8 mouse cellular contexts compared by ENCODE assay signal in the genomic region with DNA sequence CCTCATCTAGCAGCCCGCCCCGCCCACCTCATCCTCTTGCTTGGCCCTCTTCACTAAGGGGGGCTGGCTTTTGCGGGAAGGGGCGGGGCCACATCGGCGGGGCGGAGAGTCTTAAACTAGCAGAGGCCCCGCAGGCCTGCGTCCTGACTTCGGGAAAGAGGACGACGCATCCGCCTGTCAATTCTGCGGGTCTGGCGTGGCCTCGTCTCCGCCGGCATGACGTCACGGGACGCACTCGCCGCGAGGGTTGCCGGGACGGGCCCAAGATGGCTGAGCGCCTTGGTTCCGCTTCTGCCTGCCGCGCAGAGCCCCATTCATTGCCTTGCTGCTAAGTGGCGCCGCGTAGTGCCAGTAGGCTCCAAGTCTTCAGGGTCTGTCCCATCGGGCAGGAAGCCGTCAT. TPM values are rescaled to one million over a fixed set of nuclear protein-coding genes. Genes with fewer than 3 reads are reported as not detected.
DNase-seq lines count a peak whose midpoint lies in the region; ATAC-seq and TF ChIP-seq lines count a peak whose summit lies in the region.

Gene Htt (plus strand): TSS at position 232 of the 400 bp plus-strand sequence.

- peak; percentile 98 for ATAC-seq in heart, embryonic 11.5 days (replicated peaks; ENCODE audit: insufficient number of reproducible peaks, low FRiP score, low TSS enrichment)
- ATAC-seq in kidney, embryonic 16.5 days (ENCODE audit: low FRiP score, low TSS enrichment): peak; percentile 98

- peak within 1 kb of the TSS; percentile 95 for H3K9ac ChIP-seq in heart, embryonic 11.5 days (ENCODE audit: low read depth, low read length)
- H3K9ac ChIP-seq in kidney, embryonic 16.5 days (replicated peaks; ENCODE audit: low read length): peak within 1 kb of the TSS; percentile 98
- peak within 1 kb of the TSS; percentile 90 for H3K9ac ChIP-seq in liver, adult 2 months (ENCODE audit: low read depth, low read length)

- H3K9me3 ChIP-seq in erythroblast, embryonic 14.5 days (ENCODE audit: control insufficient read depth, low read length): no peaks in the 10 kb centered on the region
- no peaks in the 10 kb centered on the region for H3K9me3 ChIP-seq in heart, embryonic 11.5 days (replicated peaks; ENCODE audit: control insufficient read depth, low read length)
- no peaks in the 10 kb centered on the region for H3K9me3 ChIP-seq in kidney, embryonic 16.5 days (ENCODE audit: low read length)

- H3K4me3 ChIP-seq in C2C12 (ENCODE audit: insufficient read depth, poor library complexity, severe bottlenecking): peak within 1 kb of the TSS; percentile 78
- peak within 1 kb of the TSS; percentile 98 for H3K4me3 ChIP-seq in erythroblast, embryonic 14.5 days (replicated peaks)
- peak within 1 kb of the TSS; percentile 97 for H3K4me3 ChIP-seq in heart, embryonic 11.5 days (ENCODE audit: low read depth, low read length)
- H3K4me3 ChIP-seq in kidney, embryonic 16.5 days (ENCODE audit: low read length): peak within 1 kb of the TSS; percentile 99
- H3K4me3 ChIP-seq in liver, adult 2 months (ENCODE audit: insufficient read depth, low read depth, low read length): peak within 1 kb of the TSS; percentile 88
- peak within 1 kb of the TSS; percentile 87 for H3K4me3 ChIP-seq in myocyte

- H3K4me2 ChIP-seq in heart, embryonic 11.5 days: peak within 1 kb of the TSS; percentile 85
- peak within 1 kb of the TSS; percentile 81 for H3K4me2 ChIP-seq in kidney, embryonic 16.5 days (replicated peaks; ENCODE audit: low read depth, low read length)
- H3K4me2 ChIP-seq in myocyte (ENCODE audit: low read depth): peak within 1 kb of the TSS; percentile 90

- H3K36me3 ChIP-seq in C2C12 (ENCODE audit: control insufficient read depth, insufficient read depth) (no peaks in the 10 kb centered on the region), myocyte (ENCODE audit: control insufficient read depth, insufficient read depth) (no peaks in the 10 kb centered on the region)
- peaks cover 2% of the 10 kb centered on the region; the same call in 1 of the 2 replicates for H3K36me3 ChIP-seq in erythroblast, embryonic 14.5 days (ENCODE audit: control insufficient read depth)
- no peaks in the 10 kb centered on the region for H3K36me3 ChIP-seq in heart, embryonic 11.5 days (ENCODE audit: control insufficient read depth, insufficient read depth, low read length)
- no peaks in the 10 kb centered on the region for H3K36me3 ChIP-seq in kidney, embryonic 16.5 days (ENCODE audit: insufficient read depth, low read length)
- no peaks in the 10 kb centered on the region for H3K36me3 ChIP-seq in liver, adult 2 months (ENCODE audit: control insufficient read depth, insufficient read depth, low read length)
- no peaks in the 10 kb centered on the region for H3K36me3 ChIP-seq in splenic B cell, adult 2 months (ENCODE audit: control insufficient read depth, insufficient read depth, low read length, poor library complexity, severe bottlenecking)

- peak within 1 kb of the TSS; percentile 83 for H3ac ChIP-seq in C2C12 (ENCODE audit: control insufficient read depth, insufficient read length, low read depth)
- peak within 1 kb of the TSS; percentile 90 for H3ac ChIP-seq in myocyte (ENCODE audit: control insufficient read depth, insufficient read length)

- no peaks in the 10 kb centered on the region for H3K27me3 ChIP-seq in C2C12 (ENCODE audit: control insufficient read depth, insufficient read depth, insufficient read length)
- H3K27me3 ChIP-seq in erythroblast, embryonic 14.5 days (ENCODE audit: control insufficient read depth): peaks cover 34% of the 10 kb centered on the region
- H3K27me3 ChIP-seq in heart, embryonic 11.5 days (ENCODE audit: control insufficient read depth, insufficient read depth, low read length): no peaks in the 10 kb centered on the region
- H3K27me3 ChIP-seq in kidney, embryonic 16.5 days (ENCODE audit: insufficient read depth, low read length): no peaks in the 10 kb centered on the region
- no peaks in the 10 kb centered on the region for H3K27me3 ChIP-seq in liver, adult 2 months (ENCODE audit: control insufficient read depth, insufficient read depth, low read length)
- no peaks in the 10 kb centered on the region for H3K27me3 ChIP-seq in myocyte (ENCODE audit: control insufficient read depth, insufficient read depth, insufficient read length)
- H3K27me3 ChIP-seq in splenic B cell, adult 2 months (ENCODE audit: control insufficient read depth, insufficient read depth, low read length, poor library complexity, severe bottlenecking): no peaks in the 10 kb centered on the region

- under 1% methylated on average over 35 of the region's 35 CpGs for WGBS in heart, embryonic 11.5 days (ENCODE audit: insufficient replicate concordance)
- under 1% methylated on average over 35 of the region's 35 CpGs for WGBS in kidney, embryonic 16.5 days
- under 1% methylated on average over 35 of the region's 35 CpGs for whole genome bisulfite sequencing in liver, adult 2 months

- peak within 1 kb of the TSS; percentile 92 for H3K27ac ChIP-seq in heart, embryonic 11.5 days (ENCODE audit: low read depth, low read length)
- H3K27ac ChIP-seq in kidney, embryonic 16.5 days (ENCODE audit: low read length): peak within 1 kb of the TSS; percentile 93
- no peak within 1 kb of the TSS; the same call in 1 of the 2 replicates for H3K27ac ChIP-seq in liver, adult 2 months (replicated peaks; ENCODE audit: insufficient read depth, low read depth, low read length)

- peaks cover 24% of the 10 kb centered on the region for H3K79me3 ChIP-seq in C2C12 (ENCODE audit: low read depth)

- peaks cover 41% of the 10 kb centered on the region for H3K79me2 ChIP-seq in C2C12 (ENCODE audit: control insufficient read depth, insufficient read depth)
- peaks cover 13% of the 10 kb centered on the region; the same call in 1 of the 2 replicates for H3K79me2 ChIP-seq in liver, adult 2 months (ENCODE audit: control insufficient read depth, insufficient read depth, low read length)
- peaks cover 37% of the 10 kb centered on the region for H3K79me2 ChIP-seq in myocyte (ENCODE audit: control insufficient read depth, insufficient read depth)

- peak; percentile 99 for DNase-seq in brain, embryonic 14.5 days (ENCODE audit: low read depth)
- DNase-seq in liver, adult 2 months (ENCODE audit: extremely low read depth, low read depth, low spot score): peak; percentile 85
- DNase-seq in splenic B cell, adult 2 months (ENCODE audit: low read depth, low spot score): peak; percentile 94

- peak; percentile 92 for TF ChIP-seq POLR2A in brain, embryonic 14.5 days (IDR thresholded peaks at IDR 0.05; ENCODE audit: borderline replicate concordance, extremely low read depth, insufficient read depth, insufficient read length, poor library complexity, severe bottlenecking)
- TF ChIP-seq POLR2A in liver, adult 2 months (IDR thresholded peaks at IDR 0.05; ENCODE audit: extremely low read depth, insufficient read depth, low read length): 0 out of 2 replicates have a peak, but pooled peaks have one; percentile 59
- peak; percentile 98 for TF ChIP-seq POLR2A in myocyte (IDR thresholded peaks at IDR 0.05; ENCODE audit: insufficient read length, low read depth)

- H3K4me1 ChIP-seq in erythroblast, embryonic 14.5 days (ENCODE audit: control insufficient read depth): peaks cover 40% of the 10 kb centered on the region
- H3K4me1 ChIP-seq in heart, embryonic 11.5 days (ENCODE audit: control insufficient read depth, insufficient read depth, low read length): peaks cover 7% of the 10 kb centered on the region
- peaks cover 11% of the 10 kb centered on the region; the same call in 1 of the 2 replicates for H3K4me1 ChIP-seq in kidney, embryonic 16.5 days (ENCODE audit: insufficient read depth, low read length)
- peaks cover 6% of the 10 kb centered on the region; the same call in 1 of the 2 replicates for H3K4me1 ChIP-seq in liver, adult 2 months (ENCODE audit: control insufficient read depth, insufficient read depth, low read length)

- TF ChIP-seq CTCF in C2C12 (IDR thresholded peaks at IDR 0.05; ENCODE audit: control insufficient read depth, insufficient read depth, insufficient read length): no peak
- no peak for TF ChIP-seq CTCF in brain, embryonic 14.5 days (IDR thresholded peaks at IDR 0.05; ENCODE audit: borderline replicate concordance, extremely low read depth, insufficient read depth, insufficient read length)
- no peak for TF ChIP-seq CTCF in liver, adult 2 months (IDR thresholded peaks at IDR 0.05; ENCODE audit: low read depth, low read length)

TF ChIP-seq in C2C12, 6 proteins besides CTCF, POLR2A, EP300 and RAD21:
- no peak for TF ChIP-seq MYOD1 (IDR thresholded peaks at IDR 0.05; ENCODE audit: control insufficient read depth, insufficient read length, low read depth)
- no peak for TF ChIP-seq FOSL1 (IDR thresholded peaks at IDR 0.05; ENCODE audit: insufficient read depth, low read length, poor library complexity, severe bottlenecking)
- no peak for TF ChIP-seq MYOG (IDR thresholded peaks at IDR 0.05; ENCODE audit: control insufficient read depth, extremely low read depth, insufficient read length)
- no peak for TF ChIP-seq CEBPB (IDR thresholded peaks at IDR 0.05; ENCODE audit: low read depth)
- TF ChIP-seq MAX (IDR thresholded peaks at IDR 0.05): peak; percentile 37
- no peak for TF ChIP-seq USF1 (IDR thresholded peaks at IDR 0.05; ENCODE audit: low read depth)

TF ChIP-seq in myocyte, 11 proteins besides CTCF, POLR2A, EP300 and RAD21 (continues in another document):
- no peak for TF ChIP-seq E2F4 (IDR thresholded peaks at IDR 0.05; ENCODE audit: insufficient read depth)
- TF ChIP-seq POLR2AphosphoS2 (IDR thresholded peaks at IDR 0.05; ENCODE audit: insufficient read length, low read depth): peak; percentile 95
- TF ChIP-seq CEBPB (IDR thresholded peaks at IDR 0.05; ENCODE audit: insufficient read depth, poor library complexity, severe bottlenecking): no peak
- TF ChIP-seq MAX (IDR thresholded peaks at IDR 0.05; ENCODE audit: low read depth): no peak
- TF ChIP-seq MYOG (IDR thresholded peaks at IDR 0.05; ENCODE audit: control insufficient read depth in 1 of 3, insufficient read depth in 1 of 3, insufficient read length in 2 of 3, low read depth in 2 of 3): peak in 1 of 3 experiments; percentile 13
- peak; percentile 11 for TF ChIP-seq REST (IDR thresholded peaks at IDR 0.05; ENCODE audit: insufficient read depth, insufficient read length)
- no peak for TF ChIP-seq USF1 (IDR thresholded peaks at IDR 0.05; ENCODE audit: low read depth)
- TF ChIP-seq TCF3 (IDR thresholded peaks at IDR 0.05; ENCODE audit: insufficient read length, low read depth): no peak
- peak in 1 of 3 experiments; percentile 36 for TF ChIP-seq MYOD1 (IDR thresholded peaks at IDR 0.05; ENCODE audit: control insufficient read depth in 1 of 3, insufficient read length in 2 of 3, low read depth in 2 of 3)

RNA-seq across cellular contexts. Expression of gene Htt, which starts in this region (rescaled TPM):
- 8.0 TPM for polyA plus RNA-seq in C2C12 (2012; fragmentation: generic; extraction: Trizol)
- polyA plus RNA-seq in brain, embryonic 14.5 days (2012; rRNA removed): 28.2 and 32.2 TPM in 2 replicates
- 0.25 and 0.27 TPM in 2 replicates for polyA plus RNA-seq in erythroblast, embryonic 14.5 days (2012)
- 8.4 and 15.5 TPM in 2 replicates for polyA plus RNA-seq in heart, embryonic 11.5 days (2014; fragmentation: Nextera tagmentation; extraction: Ambion mirVana)
- polyA plus RNA-seq in kidney, embryonic 16.5 days (2015; fragmentation: Nextera tagmentation; extraction: Ambion mirVana): 11.1 and 13.9 TPM in 2 replicates
- 10.2 and 12.6 TPM in 2 replicates for total RNA-seq in liver, adult 2 months (2014; rRNA removed)
- 3.5 and 5.2 TPM in 2 replicates for polyA plus RNA-seq in liver, adult 2 months (2012; rRNA removed)
- 8.9 TPM for polyA plus RNA-seq in myocyte (2012; fragmentation: generic; extraction: Trizol)
